Mouse (Mus musculus) brain, embryonic 14.5 days (tissue): ENCODE results near the gene Camta1.

Experiments
- CTCF ChIP-seq: fragments of 200-500 bp; IDR thresholded peaks from 2 replicates; pipeline ENCODE4 v1.5.1; 2012; ENCODE audit warnings: inconsistent platforms, mild to moderate bottlenecking, moderate library complexity, borderline replicate concordance; ENCODE audit not compliant: insufficient read depth, insufficient read length; ENCODE audit errors: extremely low read depth
- POLR2A ChIP-seq: fragments of 200-500 bp; IDR thresholded peaks from 2 replicates; pipeline ENCODE4 v1.6.1; 2012; ENCODE audit warnings: mild to moderate bottlenecking, inconsistent platforms, borderline replicate concordance; ENCODE audit not compliant: poor library complexity, insufficient read depth, insufficient read length, severe bottlenecking; ENCODE audit errors: extremely low read depth

DNA sequence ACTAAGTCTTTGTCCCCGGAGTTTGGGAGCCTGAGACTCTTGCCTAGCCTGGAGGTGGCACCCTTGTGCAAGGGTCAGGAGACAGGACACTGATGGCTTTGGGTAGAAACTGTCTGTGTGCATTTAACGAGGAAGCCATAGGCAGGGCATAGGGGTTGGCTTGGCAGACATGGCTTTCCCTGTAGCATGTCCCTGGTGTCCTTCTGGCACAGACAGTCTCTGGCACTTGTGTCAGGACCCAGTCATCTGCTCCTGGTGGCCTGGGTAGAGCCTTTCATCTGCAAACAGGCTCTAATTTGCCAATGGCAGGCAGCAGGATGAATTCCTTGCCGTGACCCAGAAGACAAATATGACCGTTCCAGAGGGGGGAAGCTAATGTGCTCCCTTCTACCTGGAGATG lies 700.7 kb downstream of the Camta1 start:
- TF ChIP-seq POLR2A (no peak), CTCF (no peak)
